Mouse (Mus musculus) heart, postnatal 25 days (tissue): ENCODE results near the gene Cdk12. TPM values are rescaled to one million over a fixed set of nuclear protein-coding genes. Genes with fewer than 3 reads are reported as not detected.

ENCODE experiments used
- microRNA-seq: library from miRNA; unstranded; fragments of <30 nt; microRNA quantifications from one replicate; pipeline ENCODE4 v1.2.0, GENCODE M21; 2022
- total RNA-seq, 2 experiments: library from RNA; stranded (reverse); gene quantifications; 2 replicates each; pipeline ENCODE4 v1.2.3; 2021

Gene Cdk12
- total RNA-seq, 2 experiments from 2014 or later = 20.7 to 23.0 TPM

Small RNAs within 50 kb of the gene (microRNA-seq; reads per million reads assigned to microRNA genes)
- gene Gm27399 (not detected), gene Mir5119 (not detected)

Other genes with a start within 250 kb of the Cdk12 start
- gene Plxdc1, start 216.6 kb upstream of the Cdk12 start, total RNA-seq = 1 to 10 TPM; 5.4 to 6.0 TPM
- under 1 TPM; 0.57 to 0.92 TPM for gene Arl5c, start 206.9 kb upstream of the Cdk12 start, total RNA-seq
- gene Cacnb1, start 180.0 kb upstream of the Cdk12 start, total RNA-seq = 1 to 10 TPM; 6.0 to 6.8 TPM
- gene Rpl19, start 176.3 kb upstream of the Cdk12 start, total RNA-seq = 100 to 1,000 TPM; 539 to 575 TPM
- under 1 TPM; 0.13 to 0.25 TPM for gene Stac2, start 149.6 kb upstream of the Cdk12 start, total RNA-seq
- gene Fbxl20, start 52.7 kb upstream of the Cdk12 start, total RNA-seq = 10 to 100 TPM; 21.4 to 23.1 TPM
- 10 to 100 TPM; 40.0 to 40.6 TPM for gene Med1, start 9.8 kb upstream of the Cdk12 start, total RNA-seq
- not detected for gene Neurod2, start 126.6 kb downstream of the Cdk12 start, total RNA-seq
- 1 to 10 TPM; 5.3 to 5.8 TPM for gene Ppp1r1b, start 145.3 kb downstream of the Cdk12 start, total RNA-seq
- gene Stard3, start 155.3 kb downstream of the Cdk12 start, total RNA-seq = 10 to 100 TPM; 19.7 to 24.9 TPM
- 1,000 to 10,000 TPM; 1,084 to 2,520 TPM for gene Tcap, start 180.8 kb downstream of the Cdk12 start, total RNA-seq
- 1 to 10 TPM; 1.3 to 1.7 TPM for gene Pnmt, start 183.4 kb downstream of the Cdk12 start, total RNA-seq
- 1 to 10 TPM; 8.4 to 9.3 TPM for gene Pgap3, start 197.4 kb downstream of the Cdk12 start, total RNA-seq
- 1 to 10 TPM; 7.7 to 9.2 TPM for gene Erbb2, start 209.4 kb downstream of the Cdk12 start, total RNA-seq
- gene Mien1, start 235.9 kb downstream of the Cdk12 start, total RNA-seq = 10 to 100 TPM; 49.0 to 54.6 TPM
- gene Grb7, start 243.3 kb downstream of the Cdk12 start, total RNA-seq = not detected